Mouse (Mus musculus) stomach, postnatal 0 days (tissue): ENCODE results near the gene Pgap3.

Source experiments
- CTCF ChIP-seq: IDR thresholded peaks from 2 replicates; pipeline ENCODE4 v1.5.1; 2016; ENCODE audit warnings: antibody characterized with exemption, low read depth, mild to moderate bottlenecking, moderate library complexity
- EP300 ChIP-seq: optimal IDR thresholded peaks from 2 replicates; pipeline ENCODE3; 2016; ENCODE audit warnings: antibody characterized with exemption

GRCm38 (mm10) chr11:98449419-98449818 lies 49.1 kb upstream of the Pgap3 start:
- TF ChIP-seq CTCF (no peak), EP300 (no peak)
